In genomic region chr4:150136693-150137092, GRCm38 (mm10) we compare ENCODE assay signal across 9 mouse cellular contexts. TPM values are rescaled to one million over a fixed set of nuclear protein-coding genes. Genes with fewer than 3 reads are reported as not detected.
A peak's percentile ranks its signal among the peaks of the same experiment; 100 is the strongest.
DNase-seq lines count a peak whose midpoint lies in the region; ATAC-seq and TF ChIP-seq lines count a peak whose summit lies in the region.
"Had no signal": no experiment of that assay in that cellular context is flagged by ENCODE, and none has a peak within 500 bp of the region (broad histone marks: within the 10 kb centered on the region; RNA-seq: fewer than 3 reads in every experiment).

No protein-coding gene starts in this region.

- intact Hi-C loops in heart, adult 2 months (cut with DNase I): loop anchor here (5.0 kb wide), 1 partner anchor 86 kb away; no protein-coding TSS in a partner anchor

- H3K27me3 ChIP-seq in heart, adult 2 months (ENCODE audit: control insufficient read depth, insufficient read depth, low read length): no peaks in the 10 kb centered on the region
- no peaks in the 10 kb centered on the region for H3K27me3 ChIP-seq in lung, embryonic 14.5 days (ENCODE audit: insufficient read depth, low read length)

- WGBS in heart, adult 2 months: 7% methylated on average over 10 of the region's 10 CpGs
- 9% methylated on average over 10 of the region's 10 CpGs for WGBS in lung, embryonic 14.5 days

- H3K9me3 ChIP-seq in lung, embryonic 14.5 days (ENCODE audit: low read depth, low read length): no peaks in the 10 kb centered on the region

- H3K27ac ChIP-seq in heart, adult 2 months: no peak overlapping the region
- no peak overlapping the region for H3K27ac ChIP-seq in lung, embryonic 14.5 days (ENCODE audit: low read depth)

- TF ChIP-seq POLR2A in heart, adult 2 months (IDR thresholded peaks at IDR 0.05; ENCODE audit: insufficient read depth, low read depth, low read length): no peak

- H3K4me1 ChIP-seq in heart, adult 2 months (ENCODE audit: control insufficient read depth, insufficient read depth, low read length): peaks cover 1% of the 10 kb centered on the region; the same call in 1 of the 2 replicates
- H3K4me1 ChIP-seq in lung, embryonic 14.5 days (ENCODE audit: insufficient read depth): peaks cover 5% of the 10 kb centered on the region

- peak; percentile 60; the same call in 1 of the 2 replicates for ATAC-seq in lung, embryonic 14.5 days (ENCODE audit: insufficient read depth)

- TF ChIP-seq EP300 in heart, adult 2 months (IDR thresholded peaks at IDR 0.05; ENCODE audit: insufficient read depth, low read depth, low read length): no peak

- no peak overlapping the region for H3K9ac ChIP-seq in heart, adult 2 months (ENCODE audit: low read depth, low read length)
- no peak overlapping the region for H3K9ac ChIP-seq in lung, embryonic 14.5 days

- peak; percentile 99; the same call in 1 of the 2 replicates for TF ChIP-seq CTCF in heart, adult 2 months (IDR thresholded peaks at IDR 0.05)
- TF ChIP-seq CTCF in lung, embryonic 14.5 days (IDR thresholded peaks at IDR 0.05; ENCODE audit: low read depth): peak; percentile 99

- DNase-seq in B cell, adult 2 months: peak; percentile 82 to 83
- DNase-seq in adrenal gland, adult 8-10 months: peak; percentile 53
- DNase-seq in embryo, embryonic 9.5 days (ENCODE audit: extremely low spot score): peak; percentile 77
- peak; percentile 61 to 81 for DNase-seq in heart, adult 2 months
- peak; percentile 70 to 83 for DNase-seq in kidney, postnatal 25 days
- DNase-seq in lung, embryonic 14.5 days: peak; percentile 89
- DNase-seq in ovary, postnatal 14 days (ENCODE audit: low spot score): peak; percentile 72
- peak; percentile 37 to 82 for DNase-seq in thymus, postnatal 10 days (ENCODE audit: low spot score in 2 of 2)

- no peak overlapping the region for H3K4me2 ChIP-seq in lung, embryonic 14.5 days

- no peaks in the 10 kb centered on the region for H3K36me3 ChIP-seq in heart, adult 2 months (ENCODE audit: control insufficient read depth, insufficient read depth, low read length)
- H3K36me3 ChIP-seq in lung, embryonic 14.5 days (ENCODE audit: insufficient read depth): no peaks in the 10 kb centered on the region

- no peak overlapping the region for H3K4me3 ChIP-seq in heart, adult 2 months
- no peak overlapping the region for H3K4me3 ChIP-seq in lung, embryonic 14.5 days (ENCODE audit: low read depth, low read length)
- H3K4me3 ChIP-seq: erythroblast, embryonic 14.5 days had no signal

- no peaks in the 10 kb centered on the region for H3K79me2 ChIP-seq in heart, adult 2 months (replicated peaks; ENCODE audit: control insufficient read depth, insufficient read depth, low read length)

RNA-seq across cellular contexts. Expression of gene Slc2a7, which starts 12.1 kb away (rescaled TPM):
- total RNA-seq in adrenal gland, adult 8-10 months (2022): not detected
- total RNA-seq in heart, adult 2 months (2021): not detected
- not detected in 2 replicates for polyA plus RNA-seq in heart, adult 2 months (2012; rRNA removed)
- not detected in 2 replicates for polyA plus RNA-seq in lung, embryonic 14.5 days (2014; fragmentation: Nextera tagmentation; extraction: Ambion mirVana)
- polyA plus RNA-seq: erythroblast, embryonic 14.5 days had no signal

RNA-seq across cellular contexts. Expression of gene Slc2a5, which starts 17.6 kb away (rescaled TPM):
- total RNA-seq in adrenal gland, adult 8-10 months (2022): 1 to 10 TPM in 2 of 4 experiments, under 1 TPM in 2; 0.45 to 3.3 (median 1.3) TPM
- total RNA-seq in heart, adult 2 months (2021): under 1 TPM in 1 of 2 experiments, not detected in 1; 0.09 TPM
- 1.4 and 1.8 TPM in 2 replicates for polyA plus RNA-seq in heart, adult 2 months (2012; rRNA removed)
- polyA plus RNA-seq in lung, embryonic 14.5 days (2014; fragmentation: Nextera tagmentation; extraction: Ambion mirVana): 0.60 and 0.70 TPM in 2 replicates
- polyA plus RNA-seq: erythroblast, embryonic 14.5 days had no signal

RNA-seq across cellular contexts. Expression of gene Gpr157, which starts 49.5 kb away (rescaled TPM):
- total RNA-seq in adrenal gland, adult 8-10 months (2022): 1 to 10 TPM; 1.4 to 3.3 (median 2.3) TPM
- total RNA-seq in heart, adult 2 months (2021): 10 to 100 TPM; 34.2 to 42.4 TPM
- polyA plus RNA-seq in heart, adult 2 months (2012; rRNA removed): 21.8 and 29.2 TPM in 2 replicates
- polyA plus RNA-seq in lung, embryonic 14.5 days (2014; fragmentation: Nextera tagmentation; extraction: Ambion mirVana): 1.4 and 1.5 TPM in 2 replicates

Comparison
In these comparisons a context has a peak if more than half of its experiments do, and no peak if none do; other contexts are left out.
1. RNA of gene Gpr157, which starts 49.5 kb away (total RNA-seq): 34.2 to 42.4 TPM in heart, adult 2 months; 1.4 to 3.3 TPM in adrenal gland, adult 8-10 months; every median in the first group is over 4 times any median in the second.
2. Peak in every context shown above with its lines, with median percentiles within 50 percentile points of each other: DNase-seq.